In genomic region chr11:103101481-103101865, GRCm38 (mm10) we compare ENCODE assay signal across 8 mouse cellular contexts. TPM values are rescaled to one million over a fixed set of nuclear protein-coding genes. Genes with fewer than 3 reads are reported as not detected.
DNase-seq lines count a peak whose midpoint lies in the region; ATAC-seq and TF ChIP-seq lines count a peak whose summit lies in the region.

Gene Plcd3, minus strand, starts transcription at chr11:103101658.
Gene Acbd4, plus strand, starts transcription at chr11:103101682.

- H3K4me1 ChIP-seq in MEL (ENCODE audit: control insufficient read depth in 1 of 2, insufficient read depth in 2 of 2, low read length in 2 of 2): peaks cover 9 to 20% of the 10 kb centered on the region in 2 experiments
- H3K4me1 ChIP-seq in forebrain, embryonic 14.5 days (ENCODE audit: control insufficient read depth, insufficient read depth, low read length): peaks cover 12% of the 10 kb centered on the region; the same call in 1 of the 2 replicates
- H3K4me1 ChIP-seq in lung, adult 2 months (ENCODE audit: control insufficient read depth, insufficient read depth, low read length): peaks cover 12% of the 10 kb centered on the region
- H3K4me1 ChIP-seq in neural tube, embryonic 15.5 days: peaks cover 26% of the 10 kb centered on the region

- under 1% methylated on average over 33 of the region's 34 CpGs for WGBS in forebrain, embryonic 14.5 days
- WGBS in lung, adult 2 months: 1% methylated on average over 34 of the region's 34 CpGs
- WGBS in neural tube, embryonic 15.5 days: under 1% methylated on average over 34 of the region's 34 CpGs

- TF ChIP-seq POLR2A in MEL (IDR thresholded peaks at IDR 0.05; ENCODE audit: control insufficient read depth in 1 of 2, insufficient read depth in 1 of 2, low read depth in 1 of 2, low read length in 2 of 2, poor library complexity in 1 of 2): peak; percentile 39 to 62; a peak in 2 of 4 replicates
- peak; percentile 97; the same call in 1 of the 2 replicates for TF ChIP-seq POLR2A in lung, adult 2 months (IDR thresholded peaks at IDR 0.05; ENCODE audit: borderline replicate concordance, extremely low read depth, low read depth, low read length)

- no peak for TF ChIP-seq EP300 in MEL (IDR thresholded peaks at IDR 0.05; ENCODE audit: low read depth in 1 of 2, low read length in 2 of 2)

- peak; percentile 92 for DNase-seq in MEL (ENCODE audit: low read depth, low spot score)
- peak; percentile 53 for DNase-seq in c-Kit-positive CD71-positive TER-119-negative erythroid progenitor cells, embryonic 14.5 days (ENCODE audit: low read depth)
- DNase-seq in forebrain, embryonic 14.5 days (ENCODE audit: low spot score): peak; percentile 57
- DNase-seq in heart, postnatal 10 days: peak; percentile 89
- peak; percentile 86 to 91 for DNase-seq in kidney, postnatal 4 days
- no peak for DNase-seq in lung, adult 2 months
- peak; percentile 49 to 54 for DNase-seq in thymus, adult 18-20 months

- ATAC-seq in forebrain, embryonic 14.5 days: peak; percentile 25; the same call in 1 of the 2 replicates
- ATAC-seq in neural tube, embryonic 15.5 days (ENCODE audit: low FRiP score): peak; percentile 58

- peak within 1 kb of the TSS; percentile 85 for H3K4me2 ChIP-seq in forebrain, embryonic 14.5 days (ENCODE audit: low read length)
- peak within 1 kb of the TSS; percentile 92 for H3K4me2 ChIP-seq in neural tube, embryonic 15.5 days

- H3K9me3 ChIP-seq in MEL (replicated peaks; ENCODE audit: insufficient read depth, low read length): no peaks in the 10 kb centered on the region
- H3K9me3 ChIP-seq in forebrain, embryonic 14.5 days (replicated peaks; ENCODE audit: control insufficient read depth, low read length): no peaks in the 10 kb centered on the region
- H3K9me3 ChIP-seq in neural tube, embryonic 15.5 days (replicated peaks): no peaks in the 10 kb centered on the region

- peak within 1 kb of the TSS; percentile 63 for H3K9ac ChIP-seq in MEL (ENCODE audit: control insufficient read depth, low read depth, low read length, poor library complexity, severe bottlenecking)
- peak within 1 kb of the TSS; percentile 57 for H3K9ac ChIP-seq in forebrain, embryonic 14.5 days (ENCODE audit: low read length)
- peak within 1 kb of the TSS; percentile 44 for H3K9ac ChIP-seq in neural tube, embryonic 15.5 days (replicated peaks)

- TF ChIP-seq RAD21 in MEL (IDR thresholded peaks at IDR 0.05; ENCODE audit: low read depth, low read length): no peak

- no peaks in the 10 kb centered on the region for H3K27me3 ChIP-seq in MEL (ENCODE audit: control insufficient read depth in 1 of 2, insufficient read depth in 2 of 2, low read length in 2 of 2)
- peaks cover 32% of the 10 kb centered on the region for H3K27me3 ChIP-seq in forebrain, embryonic 14.5 days (replicated peaks; ENCODE audit: control insufficient read depth, insufficient read depth, low read length)
- peaks cover 50% of the 10 kb centered on the region for H3K27me3 ChIP-seq in neural tube, embryonic 15.5 days (replicated peaks)

- TF ChIP-seq CTCF in MEL (IDR thresholded peaks at IDR 0.05 in 2 of 3, conservative IDR thresholded peaks at IDR 0.05 in 1 of 3; ENCODE audit: control insufficient read depth in 1 of 3, insufficient read depth in 1 of 3, low read depth in 2 of 3, low read length in 3 of 3, poor library complexity in 1 of 3, severe bottlenecking in 1 of 3): no peak
- TF ChIP-seq CTCF in lung, adult 2 months (IDR thresholded peaks at IDR 0.05; ENCODE audit: insufficient read depth, low read length): no peak

- peak within 1 kb of the TSS; percentile 55 to 80 for H3K4me3 ChIP-seq in MEL (ENCODE audit: control insufficient read depth in 1 of 2, insufficient read depth in 1 of 2, low read depth in 2 of 2, low read length in 2 of 2)
- H3K4me3 ChIP-seq in forebrain, embryonic 14.5 days (ENCODE audit: low read depth, low read length): peak within 1 kb of the TSS; percentile 42
- peak within 1 kb of the TSS; percentile 54 for H3K4me3 ChIP-seq in lung, adult 2 months (replicated peaks; ENCODE audit: extremely low read depth, low read depth, low read length)
- H3K4me3 ChIP-seq in neural tube, embryonic 15.5 days (replicated peaks): peak within 1 kb of the TSS; percentile 52

- peaks cover 0 to 9% of the 10 kb centered on the region in 2 experiments; a peak in 2 of 4 replicates for H3K36me3 ChIP-seq in MEL (ENCODE audit: control insufficient read depth in 1 of 2, insufficient read depth in 2 of 2, low read length in 2 of 2)
- H3K36me3 ChIP-seq in forebrain, embryonic 14.5 days (ENCODE audit: control insufficient read depth, insufficient read depth, low read length): no peaks in the 10 kb centered on the region
- H3K36me3 ChIP-seq in neural tube, embryonic 15.5 days: no peaks in the 10 kb centered on the region

- intact Hi-C loops in heart, postnatal 10 days (cut with DNase I): loop anchor here (5.0 kb wide), 1 partner anchor 226 kb away; no protein-coding TSS in a partner anchor

- H3K27ac ChIP-seq in MEL (ENCODE audit: control insufficient read depth, low read depth, low read length): peak within 1 kb of the TSS; percentile 39
- no peak within 1 kb of the TSS for H3K27ac ChIP-seq in forebrain, embryonic 14.5 days (ENCODE audit: low read depth, low read length)
- H3K27ac ChIP-seq in neural tube, embryonic 15.5 days (replicated peaks): no peak within 1 kb of the TSS

- no peaks in the 10 kb centered on the region; the same call in 1 of the 2 replicates for H3K79me2 ChIP-seq in MEL (ENCODE audit: control insufficient read depth, insufficient read depth, low read length, poor library complexity)

TF ChIP-seq in MEL, 35 proteins besides CTCF, POLR2A, EP300 and RAD21:
- TF ChIP-seq RCOR1 (IDR thresholded peaks at IDR 0.05; ENCODE audit: low read depth, low read length): no peak
- no peak for TF ChIP-seq USF1 (IDR thresholded peaks at IDR 0.05; ENCODE audit: low read depth, low read length)
- no peak for TF ChIP-seq BHLHE40 (IDR thresholded peaks at IDR 0.05; ENCODE audit: borderline replicate concordance, low read depth, low read length)
- TF ChIP-seq GABPA (IDR thresholded peaks at IDR 0.05; ENCODE audit: low read depth, low read length): no peak
- peak; percentile 63 for TF ChIP-seq NELFE (IDR thresholded peaks at IDR 0.05; ENCODE audit: low read depth, low read length)

RNA-seq across cellular contexts. Expression of gene Plcd3, which starts in this region (rescaled TPM):
- total RNA-seq in MEL (2012; rRNA removed): 1.7 and 2.0 TPM in 2 replicates
- polyA plus RNA-seq in MEL (2012; ENCODE audit: insufficient read depth in 1 of 2, insufficient read length in 2 of 2, low read depth in 1 of 2, low replicate concordance in 2 of 2, missing spikeins in 1 of 2): 1 to 10 TPM in 1 of 2 experiments, not detected in 1; 2.6 TPM
- 1.1 and 1.4 TPM in 2 replicates for polyA plus RNA-seq in forebrain, embryonic 14.5 days (2014; fragmentation: Nextera tagmentation; extraction: Ambion mirVana)
- total RNA-seq in heart, postnatal 10 days (2021): 10 to 100 TPM; 26.7 to 27.7 TPM
- 11.0 and 17.2 TPM in 2 replicates for polyA plus RNA-seq in lung, adult 2 months (2012; rRNA removed)
- polyA plus RNA-seq in neural tube, embryonic 15.5 days (2015; fragmentation: Nextera tagmentation; extraction: Ambion mirVana): 3.2 and 3.4 TPM in 2 replicates

RNA-seq across cellular contexts. Expression of gene Acbd4, which starts in this region (rescaled TPM):
- 15.2 and 16.6 TPM in 2 replicates for total RNA-seq in MEL (2012; rRNA removed)
- polyA plus RNA-seq in MEL (2012; ENCODE audit: insufficient read depth in 1 of 2, insufficient read length in 2 of 2, low read depth in 1 of 2, low replicate concordance in 2 of 2, missing spikeins in 1 of 2): 10 to 100 TPM in 1 of 2 experiments, not detected in 1; 18.3 TPM
- 10.4 and 11.8 TPM in 2 replicates for polyA plus RNA-seq in forebrain, embryonic 14.5 days (2014; fragmentation: Nextera tagmentation; extraction: Ambion mirVana)
- total RNA-seq in heart, postnatal 10 days (2021): 10 to 100 TPM; 35.5 to 37.4 TPM
- 41.1 and 46.5 TPM in 2 replicates for polyA plus RNA-seq in lung, adult 2 months (2012; rRNA removed)
- polyA plus RNA-seq in neural tube, embryonic 15.5 days (2015; fragmentation: Nextera tagmentation; extraction: Ambion mirVana): 9.3 and 10.4 TPM in 2 replicates
